Mouse (Mus musculus) MEL-GATA-1-ER (cell line): ENCODE results near the gene D130040H23Rik.
"Not testable (repeated sequence)": the region's sequence is repeated elsewhere in the genome, so short reads cannot be mapped to it uniquely, and the experiment has no call there.

Source experiments
- DNase-seq: peaks from one replicate; pipeline ENCODE4 v3.0.0-alpha.2; 2012; ENCODE audit warnings: low read depth; ENCODE audit errors: extremely low read depth

D130040H23Rik gene

DNA sequence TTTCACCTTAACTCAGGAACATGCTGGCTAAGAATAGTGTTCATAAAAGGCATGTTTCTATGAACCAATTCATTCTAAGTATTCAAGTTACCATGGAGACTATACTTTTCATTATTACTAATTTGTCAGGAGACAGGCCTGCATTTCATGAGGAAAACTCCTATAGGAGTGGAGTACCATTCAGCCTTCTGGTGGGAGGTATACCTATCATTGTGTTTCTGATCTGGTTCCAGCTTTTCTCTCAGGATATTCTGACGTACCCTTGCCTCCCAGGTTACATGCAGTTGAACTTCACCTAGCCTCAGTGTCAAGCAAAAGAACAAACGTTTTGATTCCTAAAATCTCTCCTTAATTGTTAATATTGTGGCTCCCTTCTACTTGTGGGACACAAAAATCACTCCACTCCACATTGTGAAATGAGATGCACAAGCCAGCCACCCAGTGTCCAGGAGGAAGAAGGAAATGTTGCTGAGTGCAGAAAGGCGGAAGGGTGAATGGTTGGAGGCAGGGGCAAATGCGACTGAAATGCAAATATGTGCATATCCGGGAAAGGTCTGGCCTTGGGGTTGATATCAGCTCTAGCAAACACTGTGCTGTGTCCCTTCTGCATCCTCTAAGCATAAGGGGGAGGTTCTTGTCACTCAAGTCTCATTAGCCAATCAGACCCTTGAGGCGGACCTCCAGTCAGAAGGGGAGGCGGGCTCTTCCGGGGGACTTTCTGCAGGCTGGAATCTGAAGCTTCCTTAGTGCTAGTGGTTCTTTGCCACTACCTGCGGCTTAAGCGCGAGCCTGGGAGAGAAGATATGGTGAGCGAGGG, at the start of gene D130040H23Rik:
TSS of gene D130040H23Rik (plus strand) at position 695 of the 817 bp plus-strand sequence.
- no peak for DNase-seq

DNA sequence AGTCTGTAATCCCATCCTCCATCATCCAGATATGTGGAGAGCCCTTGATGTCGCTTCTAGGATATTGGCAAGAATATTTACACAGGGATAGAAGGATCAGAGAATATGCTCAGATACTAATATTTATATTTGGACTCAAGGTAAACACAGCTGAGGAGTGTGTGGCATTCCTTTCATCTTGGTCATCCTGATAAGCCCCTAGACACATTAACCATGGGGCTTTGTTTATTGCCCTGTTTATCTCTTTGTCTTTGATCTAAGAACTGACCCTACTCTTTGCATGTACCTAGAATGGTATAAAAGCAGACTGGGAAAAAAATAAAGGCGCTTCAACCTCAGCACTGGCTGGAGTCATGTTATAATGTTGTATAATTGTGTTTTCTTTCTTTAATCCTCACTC, 28.3 kb upstream of the D130040H23Rik start:
- no peak for DNase-seq

DNA sequence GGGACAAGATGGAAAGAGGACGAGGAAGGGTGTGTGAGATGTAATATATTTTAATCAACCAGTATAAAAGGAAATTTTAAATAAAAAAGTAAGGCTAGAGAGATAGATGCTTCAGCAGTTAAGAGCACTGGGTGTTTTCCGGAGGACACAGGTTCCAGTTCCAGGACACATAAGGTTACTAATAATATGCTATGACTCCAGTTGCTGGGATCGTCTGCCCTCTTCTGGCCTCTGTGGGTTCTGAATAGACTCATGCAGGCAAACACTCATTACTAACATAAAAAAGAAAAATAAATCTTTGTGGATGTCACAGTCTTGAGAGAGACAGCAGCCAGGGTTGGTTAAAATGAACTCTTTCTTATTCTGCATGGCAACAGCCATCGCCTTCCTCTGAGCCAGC, 2.4 kb upstream of the D130040H23Rik start:
- DNase-seq: no peak

DNA sequence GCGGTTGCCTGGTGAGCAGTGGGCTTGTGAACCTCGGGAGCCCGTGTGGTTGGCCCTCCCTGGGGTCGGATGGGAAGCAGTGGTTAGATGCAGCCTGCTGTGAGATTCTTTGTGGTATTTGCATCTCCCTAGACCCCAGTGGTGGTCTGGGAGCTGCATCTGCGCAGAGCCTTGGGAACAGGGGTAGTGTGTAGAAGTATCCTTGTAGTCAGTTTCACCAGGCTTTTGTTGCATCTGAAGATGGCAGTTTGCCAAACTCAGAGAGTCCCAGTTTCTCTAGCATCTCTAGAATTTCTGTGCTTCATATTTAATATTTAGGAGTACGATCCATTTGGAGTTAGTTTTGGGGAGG, 299 bp downstream of the D130040H23Rik start:
- DNase-seq: no peak

DNA sequence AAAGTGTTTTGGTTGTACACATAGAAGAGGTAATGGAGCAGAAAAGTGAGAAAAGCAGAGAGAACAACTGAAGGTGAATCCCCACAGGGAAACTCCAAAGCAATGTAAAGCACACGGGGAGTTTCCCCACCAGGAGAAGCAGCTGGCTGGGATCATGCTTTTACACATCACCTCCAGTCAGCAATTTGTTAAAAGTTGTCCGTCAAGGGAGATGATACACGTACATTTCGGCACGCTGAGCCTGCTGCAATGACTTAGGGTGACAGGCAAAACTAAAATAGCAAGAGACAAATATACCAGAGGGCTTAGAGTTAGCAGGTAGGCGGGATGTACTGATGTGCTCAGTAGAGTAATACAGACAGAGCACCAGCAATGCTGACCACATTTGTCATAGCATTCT, 1.6 kb downstream of the D130040H23Rik start:
- DNase-seq: no peak

DNA sequence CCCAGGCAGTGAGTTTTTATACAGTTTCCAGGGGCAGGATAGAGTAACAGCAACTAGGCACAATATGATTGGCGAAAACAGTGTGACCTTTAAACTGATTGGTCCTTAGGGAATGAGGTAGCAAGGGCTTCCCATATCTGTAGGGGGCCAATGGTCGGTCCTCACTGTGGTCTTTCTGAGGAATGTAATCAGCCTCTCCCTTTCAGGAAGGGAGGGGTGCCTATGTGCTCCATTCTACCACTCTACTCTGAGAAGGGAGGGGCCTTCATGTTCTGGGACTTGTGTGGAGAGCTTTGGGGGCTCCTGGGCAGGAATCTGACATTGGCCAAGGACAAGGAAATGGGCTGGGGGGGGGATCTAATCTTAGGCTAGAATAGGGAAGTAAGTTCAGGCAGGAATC, 53.9 kb downstream of the D130040H23Rik start:
- DNase-seq: no peak

DNA sequence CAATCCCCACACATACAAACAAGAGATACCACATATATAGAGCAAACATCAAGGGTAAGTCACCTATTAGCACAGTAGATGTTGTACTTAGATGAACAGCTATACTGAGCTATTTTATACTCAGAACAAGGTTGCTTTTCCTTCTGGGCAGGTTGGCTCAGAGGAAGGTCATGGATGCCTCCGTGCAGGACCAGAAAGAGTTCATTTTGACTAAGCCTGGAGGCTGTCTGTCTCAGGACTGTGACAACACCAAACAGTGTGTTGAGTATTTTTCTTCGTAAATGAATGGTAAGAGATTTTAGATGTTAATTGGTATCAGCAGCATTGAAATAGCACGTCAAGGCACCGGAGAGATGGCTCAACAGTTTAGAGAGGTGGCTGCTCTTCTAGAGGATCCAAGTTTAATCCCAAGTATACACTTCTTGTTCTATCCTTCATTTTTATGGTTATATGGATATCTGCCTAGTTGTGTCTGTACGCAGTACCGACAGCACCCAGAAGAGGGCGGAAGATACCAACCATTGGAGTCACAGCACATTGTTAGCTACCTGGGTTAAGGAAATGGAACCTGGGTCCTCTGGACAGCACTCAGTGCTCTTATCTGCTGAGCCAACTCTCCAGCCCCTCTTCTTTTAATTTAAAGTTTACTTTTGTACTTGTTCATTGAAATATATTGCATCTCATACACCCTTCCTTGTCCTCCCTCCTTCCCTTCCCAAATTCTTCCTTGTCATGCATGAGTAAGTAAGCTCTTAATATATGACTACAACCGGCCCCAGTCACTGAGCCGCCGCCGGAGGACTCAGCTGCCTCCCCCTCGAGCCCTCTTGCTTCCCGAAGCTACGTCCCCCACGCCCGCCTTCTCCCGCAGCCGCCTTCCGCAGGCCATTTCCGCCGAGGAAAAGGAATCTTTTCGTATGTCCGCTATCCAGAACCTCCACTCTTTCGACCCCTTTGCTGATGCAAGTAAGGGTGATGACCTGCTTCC, 57.7 kb downstream of the D130040H23Rik start:
- DNase-seq: peak; percentile 0

DNA sequence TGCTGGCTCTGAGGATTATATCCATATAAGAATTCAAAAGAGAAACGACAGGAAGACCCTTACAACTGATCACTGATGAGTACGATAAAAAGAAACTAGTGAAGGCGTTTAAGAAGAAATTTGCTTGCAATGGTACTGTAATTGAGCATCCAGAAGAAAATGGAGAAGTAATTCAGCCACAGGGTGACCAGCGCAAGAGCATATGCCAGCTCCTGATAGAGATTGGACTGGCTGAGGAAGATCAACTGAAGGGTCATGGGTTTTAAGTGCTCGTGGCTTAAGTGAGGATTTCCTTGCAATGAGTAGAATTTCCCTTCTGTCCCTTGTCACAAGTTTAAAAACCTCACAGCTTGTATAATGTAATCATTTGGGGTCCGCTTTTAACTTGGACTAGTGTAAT, 58.4 kb downstream of the D130040H23Rik start:
- DNase-seq: not testable (repeated sequence)
